Mouse (Mus musculus): ENCODE measurements around the gene Chrna5. TPM values are rescaled to one million over a fixed set of nuclear protein-coding genes. Genes with fewer than 3 reads are reported as not detected.
A peak's percentile ranks its signal among the peaks of the same experiment; 100 is the strongest.

Gene Chrna5
- polyA plus RNA-seq, 1 experiment from 2014 or later: 0.21 TPM

DNA sequence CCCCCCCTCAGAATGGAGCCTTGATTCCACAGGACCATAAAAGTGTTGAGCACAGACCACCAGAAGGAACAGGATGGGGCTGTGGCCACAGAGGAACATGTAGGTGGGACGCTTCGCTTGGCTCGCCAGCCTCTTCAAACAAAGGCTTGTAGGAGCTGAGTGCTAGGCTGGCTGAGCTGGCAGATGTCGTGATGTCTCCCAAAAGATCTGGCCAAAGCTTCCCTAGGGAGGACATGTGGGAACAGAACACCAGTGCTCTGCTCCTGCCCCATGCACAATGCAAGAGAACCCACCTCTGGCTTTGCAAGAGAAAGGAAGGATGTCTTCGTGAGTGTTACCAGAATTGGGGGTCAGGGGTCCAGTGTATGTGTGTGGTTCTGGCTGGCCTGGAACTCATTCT lies 42.6 kb downstream of the Chrna5 start:
- Histone ChIP-seq H3K9ac (no peak overlapping the region), H3K4me2 (no peak overlapping the region), H3K27me3 (ENCODE audit: insufficient read depth, low read length) (peaks cover 37% of the 10 kb centered on the region), H3K36me3 (ENCODE audit: insufficient read depth) (no peaks in the 10 kb centered on the region), H3K9me3 (ENCODE audit: low read depth, low read length) (no peaks in the 10 kb centered on the region), H3K27ac (ENCODE audit: low read depth) (no peak overlapping the region), H3K4me3 (ENCODE audit: low read depth, low read length) (no peak overlapping the region), H3K4me1 (ENCODE audit: insufficient read depth) (no peaks in the 10 kb centered on the region)
- ATAC-seq (ENCODE audit: insufficient read depth): no peak
- no peak for DNase-seq
- no peak for TF ChIP-seq CTCF (IDR thresholded peaks at IDR 0.05; ENCODE audit: low read depth)
- WGBS: 88% methylated on average over 5 of the region's 5 CpGs

DNA sequence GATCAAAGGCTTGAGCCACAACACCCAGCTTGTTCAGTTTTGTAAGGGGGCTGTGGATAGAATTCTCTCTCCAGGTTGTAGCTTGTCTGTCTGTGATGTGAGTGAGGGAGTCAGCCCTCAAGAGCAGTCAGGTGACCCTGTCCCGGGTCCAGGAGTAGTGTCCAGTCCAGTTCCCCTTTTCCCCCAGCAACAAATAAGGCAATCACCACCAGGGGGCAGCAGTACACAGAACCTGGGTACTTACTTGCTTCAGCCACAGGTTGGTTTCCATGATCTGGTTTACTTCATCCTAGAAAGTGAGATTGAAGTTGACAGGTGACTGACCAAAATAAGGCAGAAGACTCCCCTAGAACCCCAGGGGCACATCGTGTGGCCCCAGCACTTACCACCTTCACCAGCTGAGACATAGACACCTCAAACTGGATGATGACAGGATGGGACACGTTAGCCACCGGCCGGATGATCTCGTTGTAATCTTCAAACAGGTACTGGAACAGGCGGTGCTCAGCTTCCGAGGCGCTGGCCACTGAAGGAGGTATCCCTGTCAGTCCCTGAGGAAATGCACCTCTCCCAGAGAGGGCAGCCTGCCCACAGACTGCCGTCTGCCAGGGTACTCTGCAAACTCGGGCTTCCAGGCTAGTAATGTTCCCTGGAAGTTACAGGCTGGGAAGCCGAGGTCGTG lies 43.4 kb downstream of the Chrna5 start:
- 36% methylated on average over 13 of the region's 13 CpGs for WGBS
- ATAC-seq (ENCODE audit: insufficient read depth) (peak; percentile 38; the same call in 1 of the 2 replicates), DNase-seq (peak; percentile 88)
- Histone ChIP-seq H3K4me2 (no peak overlapping the region), H3K27ac (ENCODE audit: low read depth) (no peak overlapping the region), H3K27me3 (ENCODE audit: insufficient read depth, low read length) (peaks cover 37% of the 10 kb centered on the region), H3K4me3 (ENCODE audit: low read depth, low read length) (no peak overlapping the region), H3K36me3 (ENCODE audit: insufficient read depth) (no peaks in the 10 kb centered on the region), H3K4me1 (ENCODE audit: insufficient read depth) (no peaks in the 10 kb centered on the region), H3K9ac (no peak overlapping the region), H3K9me3 (ENCODE audit: low read depth, low read length) (no peaks in the 10 kb centered on the region)
- TF ChIP-seq CTCF (IDR thresholded peaks at IDR 0.05; ENCODE audit: low read depth): peak; percentile 90

DNA sequence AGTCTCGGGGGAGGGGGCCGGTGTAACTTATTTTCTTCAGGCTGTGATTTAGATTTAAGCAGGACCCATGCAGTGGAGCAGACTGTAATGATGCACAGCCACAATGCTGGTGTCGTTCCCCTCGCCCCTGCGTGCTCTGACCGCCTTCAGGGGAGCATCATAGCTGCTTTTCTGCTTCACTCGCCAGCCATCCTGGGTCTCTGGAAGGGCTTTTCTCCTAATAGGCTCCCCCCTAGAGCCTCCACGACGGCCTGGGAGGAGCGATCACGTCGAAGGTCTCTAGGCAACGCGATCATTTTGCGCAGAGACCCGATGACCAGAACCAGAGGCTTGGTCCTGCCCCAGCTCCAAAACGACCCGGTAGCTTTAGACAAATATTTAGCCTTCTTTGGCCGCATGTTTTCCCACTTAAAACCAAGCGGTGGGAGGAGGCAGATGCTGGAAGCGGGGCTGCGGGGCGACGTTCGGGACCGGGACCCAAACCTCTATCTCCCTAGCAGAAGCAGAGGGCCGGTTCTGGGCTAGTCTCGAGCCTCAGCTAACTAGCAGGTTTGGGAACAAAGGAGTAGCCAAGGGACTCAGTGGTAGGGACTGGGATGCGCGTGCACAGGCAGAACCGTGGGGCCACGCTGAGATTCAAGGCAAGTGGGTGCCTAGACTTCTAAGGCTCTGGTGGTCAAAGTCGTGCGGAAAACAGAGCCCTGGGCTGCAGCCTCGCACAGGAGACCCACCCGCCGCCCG lies 45.0 kb downstream of the Chrna5 start:
- DNase-seq (no peak), ATAC-seq (ENCODE audit: insufficient read depth) (peak; percentile 24; the same call in 1 of the 2 replicates)
- Histone ChIP-seq H3K9me3 (ENCODE audit: low read depth, low read length) (no peaks in the 10 kb centered on the region), H3K27me3 (ENCODE audit: insufficient read depth, low read length) (peaks cover 37% of the 10 kb centered on the region), H3K4me1 (ENCODE audit: insufficient read depth) (no peaks in the 10 kb centered on the region), H3K4me3 (ENCODE audit: low read depth, low read length) (peak overlapping the region; percentile 27; the same call in 1 of the 2 replicates), H3K9ac (no peak overlapping the region), H3K27ac (ENCODE audit: low read depth) (no peak overlapping the region), H3K36me3 (ENCODE audit: insufficient read depth) (no peaks in the 10 kb centered on the region), H3K4me2 (peak overlapping the region; percentile 48)
- WGBS: 9% methylated on average over 38 of the region's 38 CpGs
- TF ChIP-seq CTCF (IDR thresholded peaks at IDR 0.05; ENCODE audit: low read depth): no peak

DNA sequence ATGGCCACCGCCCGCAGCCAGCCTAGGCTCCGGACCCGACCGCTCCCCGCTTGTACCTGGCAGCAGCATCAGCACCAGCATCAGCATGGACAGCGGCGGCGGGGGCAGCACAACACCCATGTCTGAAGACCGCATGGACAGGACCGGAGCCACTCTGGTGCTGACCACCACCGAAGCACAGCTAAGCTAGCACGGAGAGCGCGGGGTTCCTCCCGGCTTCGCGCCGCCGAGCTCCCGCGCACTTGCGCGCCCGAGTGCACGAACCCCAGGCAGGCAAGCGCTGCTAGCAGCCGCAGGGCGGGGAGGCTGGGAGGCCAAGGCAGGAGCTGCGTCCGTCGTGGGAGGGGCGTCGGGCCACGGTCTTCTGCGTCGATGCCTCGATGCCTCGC lies 45.6 kb downstream of the Chrna5 start, which contains the start of gene Chrna3:
TSS of gene Chrna3 (minus strand) at position 288 of the 389 bp plus-strand sequence.
- under 1% methylated on average over 39 of the region's 39 CpGs for WGBS
- no peaks in the 10 kb centered on the region for H3K9me3 ChIP-seq (ENCODE audit: low read depth, low read length)
- H3K36me3 ChIP-seq (ENCODE audit: insufficient read depth): no peaks in the 10 kb centered on the region
- no peaks in the 10 kb centered on the region for H3K4me1 ChIP-seq (ENCODE audit: insufficient read depth)
- H3K4me3 ChIP-seq (ENCODE audit: low read depth, low read length): peak within 1 kb of the TSS; percentile 27
- TF ChIP-seq CTCF (IDR thresholded peaks at IDR 0.05; ENCODE audit: low read depth): no peak
- no peak within 1 kb of the TSS for H3K27ac ChIP-seq (ENCODE audit: low read depth)
- ATAC-seq (ENCODE audit: insufficient read depth) (peak; percentile 66; the same call in 1 of the 2 replicates), DNase-seq (peak; percentile 63)
- H3K9ac ChIP-seq: no peak within 1 kb of the TSS
- peaks cover 37% of the 10 kb centered on the region for H3K27me3 ChIP-seq (ENCODE audit: insufficient read depth, low read length)
- H3K4me2 ChIP-seq: peak within 1 kb of the TSS; percentile 48

DNA sequence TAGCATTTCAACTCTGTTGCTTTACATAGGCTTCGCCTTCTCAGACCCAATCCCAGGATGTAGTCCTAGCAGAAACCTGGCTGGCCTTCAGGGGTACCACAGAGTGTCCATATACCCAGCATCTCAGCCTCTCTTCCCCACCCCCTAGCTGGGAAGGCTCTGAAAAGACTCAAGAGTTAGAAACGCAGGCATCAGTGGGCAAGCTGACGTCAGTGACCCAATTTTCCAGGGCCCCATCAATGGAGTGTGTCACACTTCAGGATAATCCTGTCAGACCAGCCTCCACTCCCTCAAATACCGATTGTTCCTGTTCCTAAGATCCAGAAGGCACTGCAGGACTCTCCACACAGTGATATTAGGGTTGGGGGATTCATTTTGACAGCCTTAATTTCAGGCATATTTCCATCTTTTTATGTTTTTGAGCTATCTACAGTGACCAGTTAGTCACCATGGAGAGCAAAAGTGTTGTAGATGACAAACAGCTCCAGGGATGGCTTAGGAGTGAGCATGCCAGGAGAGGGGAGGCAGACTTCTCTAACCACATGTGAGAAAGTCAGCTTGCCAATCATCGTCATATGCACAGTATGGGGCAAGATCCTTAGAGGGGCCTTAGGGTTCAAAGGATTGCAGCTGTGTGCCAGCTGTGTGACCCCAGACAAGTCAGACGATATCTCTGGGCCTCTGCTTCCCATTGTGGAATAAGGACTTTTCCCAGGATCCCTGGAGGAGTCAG lies 50.9 kb downstream of the Chrna5 start:
- H3K4me3 ChIP-seq (ENCODE audit: low read depth, low read length): no peak overlapping the region
- H3K4me1 ChIP-seq (ENCODE audit: insufficient read depth): no peaks in the 10 kb centered on the region
- no peak overlapping the region for H3K9ac ChIP-seq
- no peaks in the 10 kb centered on the region for H3K9me3 ChIP-seq (ENCODE audit: low read depth, low read length)
- no peak for ATAC-seq (ENCODE audit: insufficient read depth)
- TF ChIP-seq CTCF (IDR thresholded peaks at IDR 0.05; ENCODE audit: low read depth): no peak
- no peak overlapping the region for H3K4me2 ChIP-seq
- WGBS: 47% methylated on average over 6 of the region's 6 CpGs
- DNase-seq: no peak
- H3K27me3 ChIP-seq (ENCODE audit: insufficient read depth, low read length): peaks cover 11% of the 10 kb centered on the region
- H3K36me3 ChIP-seq (ENCODE audit: insufficient read depth): no peaks in the 10 kb centered on the region
- no peak overlapping the region for H3K27ac ChIP-seq (ENCODE audit: low read depth)

DNA sequence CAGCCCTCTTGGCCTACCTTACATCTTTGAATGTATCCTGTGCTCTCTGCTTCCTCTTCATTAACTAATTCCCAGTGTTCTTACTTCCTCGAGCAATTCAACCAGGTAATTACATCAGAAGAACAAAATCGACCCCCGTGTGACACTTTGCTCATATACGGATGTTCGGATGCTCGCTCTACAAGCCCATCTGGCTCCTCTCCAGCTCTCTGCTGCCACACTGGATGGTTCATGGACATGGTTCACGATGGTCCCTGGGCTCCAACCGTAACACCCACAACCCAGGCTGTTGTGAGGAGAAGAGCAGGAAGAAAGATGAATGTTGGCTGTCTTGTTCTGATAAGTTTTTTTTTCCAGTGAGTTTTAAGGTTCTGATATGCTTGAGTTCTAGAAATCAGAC lies 58.3 kb downstream of the Chrna5 start:
- ATAC-seq (ENCODE audit: insufficient read depth): no peak
- no peaks in the 10 kb centered on the region for H3K4me1 ChIP-seq (ENCODE audit: insufficient read depth)
- no peak overlapping the region for H3K27ac ChIP-seq (ENCODE audit: low read depth)
- H3K36me3 ChIP-seq (ENCODE audit: insufficient read depth): no peaks in the 10 kb centered on the region
- 79% methylated on average over 8 of the region's 8 CpGs for WGBS
- no peak overlapping the region for H3K4me2 ChIP-seq
- no peak overlapping the region for H3K4me3 ChIP-seq (ENCODE audit: low read depth, low read length)
- no peak for TF ChIP-seq CTCF (IDR thresholded peaks at IDR 0.05; ENCODE audit: low read depth)
- H3K9ac ChIP-seq: no peak overlapping the region
- H3K9me3 ChIP-seq (ENCODE audit: low read depth, low read length): no peaks in the 10 kb centered on the region
- H3K27me3 ChIP-seq (ENCODE audit: insufficient read depth, low read length): no peaks in the 10 kb centered on the region
- DNase-seq: no peak

DNA sequence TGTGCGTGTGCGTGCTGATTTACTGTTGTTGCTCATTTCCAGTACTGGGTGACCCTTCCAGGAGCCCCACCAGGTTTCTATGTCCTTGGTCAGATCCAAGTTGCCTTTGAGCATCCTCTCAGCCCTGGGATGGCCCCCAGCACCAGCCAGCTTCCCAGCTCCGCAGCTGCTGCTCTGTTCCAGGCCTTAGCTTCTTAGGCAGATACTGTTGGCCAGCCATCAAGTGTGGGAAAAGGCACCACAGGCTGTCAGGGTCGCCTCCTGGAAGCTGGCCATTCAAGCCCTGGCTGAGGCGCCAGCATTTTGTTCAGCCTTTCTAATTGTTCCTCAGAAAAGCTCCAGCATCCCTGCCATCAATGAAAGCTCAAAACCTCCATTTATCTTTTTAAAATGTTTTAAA lies 59.3 kb downstream of the Chrna5 start:
- no peaks in the 10 kb centered on the region for H3K9me3 ChIP-seq (ENCODE audit: low read depth, low read length)
- TF ChIP-seq CTCF (IDR thresholded peaks at IDR 0.05; ENCODE audit: low read depth): no peak
- no peak for ATAC-seq (ENCODE audit: insufficient read depth)
- 69% methylated on average over 5 of the region's 5 CpGs for WGBS
- H3K27me3 ChIP-seq (ENCODE audit: insufficient read depth, low read length): no peaks in the 10 kb centered on the region
- DNase-seq: no peak
- H3K36me3 ChIP-seq (ENCODE audit: insufficient read depth): no peaks in the 10 kb centered on the region
- no peak overlapping the region for H3K4me3 ChIP-seq (ENCODE audit: low read depth, low read length)
- H3K4me2 ChIP-seq: no peak overlapping the region
- H3K9ac ChIP-seq: no peak overlapping the region
- H3K27ac ChIP-seq (ENCODE audit: low read depth): no peak overlapping the region
- no peaks in the 10 kb centered on the region for H3K4me1 ChIP-seq (ENCODE audit: insufficient read depth)

Measured in lung, embryonic 14.5 days (tissue).